Mouse (Mus musculus): ENCODE results near the gene Nsun4. TPM values are rescaled to one million over a fixed set of nuclear protein-coding genes. Genes with fewer than 3 reads are reported as not detected.

The Nsun4 gene
- total RNA-seq, 2 experiments from 2014 or later: 9.0 to 11.0 TPM

- intact Hi-C loops (cut with DNase I): no loop called here
- no peak for DNase-seq (ENCODE audit: low spot score in 2 of 2)
Measured at GRCm38 (mm10) chr4:115994662-115995375, 58.9 kb downstream of the Nsun4 start.

- intact Hi-C loops (cut with DNase I): no loop called here
- no peak for DNase-seq (ENCODE audit: low spot score in 2 of 2)
Measured at GRCm38 (mm10) chr4:115989382-115989781, 64.3 kb downstream of the Nsun4 start.

GRCm38 (mm10) chr4:115987858-115988530 lies 65.7 kb downstream of the Nsun4 start:
- intact Hi-C loops (cut with DNase I): no loop called here
- DNase-seq (ENCODE audit: low spot score in 2 of 2): no peak

GRCm38 (mm10) chr4:115987436-115987835 lies 66.2 kb downstream of the Nsun4 start:
- intact Hi-C loops (cut with DNase I): no loop called here
- DNase-seq (ENCODE audit: low spot score in 2 of 2): no peak

- DNase-seq (ENCODE audit: low spot score in 2 of 2): no peak
- intact Hi-C loops (cut with DNase I): loop anchor here (5.0 kb wide), 1 partner anchor 253 kb away; no protein-coding TSS in a partner anchor
Measured at GRCm38 (mm10) chr4:115984967-115985366, 68.7 kb downstream of the Nsun4 start.

- intact Hi-C loops (cut with DNase I): loop anchor here (5.0 kb wide), 1 partner anchor 252 kb away; no protein-coding TSS in a partner anchor
- peak; percentile 67 to 77 for DNase-seq (ENCODE audit: low spot score in 2 of 2)
Measured at GRCm38 (mm10) chr4:115984111-115984510, 69.6 kb downstream of the Nsun4 start.

Other genes with a start within 250 kb of the Nsun4 start
- gene Mob3c, start 225.8 kb downstream of the Nsun4 start, total RNA-seq (2021): 1 to 10 TPM; 3.6 to 4.6 TPM
- gene Mknk1, start 214.7 kb downstream of the Nsun4 start, total RNA-seq (2021): 10 to 100 TPM; 32.6 to 40.7 TPM
- gene Kncn, start 169.5 kb downstream of the Nsun4 start, total RNA-seq (2021): under 1 TPM in 1 of 2 experiments, not detected in 1; 0.54 TPM
- gene 6430628N08Rik, start 163.2 kb downstream of the Nsun4 start, total RNA-seq (2021): under 1 TPM in 1 of 2 experiments, not detected in 1; 0.41 TPM
- gene Dmbx1, start 114.0 kb downstream of the Nsun4 start, total RNA-seq (2021): not detected
- 10 to 100 TPM; 93.9 to 96.0 TPM for gene Faah, start 36.0 kb downstream of the Nsun4 start, total RNA-seq (2021)
- 100 to 1,000 TPM; 411 to 431 TPM for gene Uqcrh, start 21.2 kb upstream of the Nsun4 start, total RNA-seq (2021)
- gene Lrrc41, start 21.4 kb upstream of the Nsun4 start, total RNA-seq (2021): 10 to 100 TPM; 42.3 to 43.7 TPM
- under 1 TPM; 0.43 to 0.74 TPM for gene Rad54l, start 69.8 kb upstream of the Nsun4 start, total RNA-seq (2021)
- gene Pomgnt1, start 70.0 kb upstream of the Nsun4 start, total RNA-seq (2021): 10 to 100 TPM; 80.5 to 84.2 TPM
- 10 to 100 TPM; 27.2 to 35.8 TPM for gene Lurap1, start 97.5 kb upstream of the Nsun4 start, total RNA-seq (2021)
- under 1 TPM in 1 of 2 experiments, not detected in 1; 0.59 TPM for gene Tspan1, start 113.7 kb upstream of the Nsun4 start, total RNA-seq (2021)
- gene 1700042G07Rik, start 119.5 kb upstream of the Nsun4 start, total RNA-seq (2021): not detected
- 1 to 10 TPM in 1 of 2 experiments, not detected in 1; 1.7 TPM for gene Gm49337, start 119.5 kb upstream of the Nsun4 start, total RNA-seq (2021)
- gene Pik3r3, start 167.7 kb upstream of the Nsun4 start, total RNA-seq (2021): 10 to 100 TPM; 40.3 to 42.0 TPM

All from left cerebral cortex, postnatal 36 days (tissue).